Mouse (Mus musculus) ES-Bruce4 (cell line): Measurements from ENCODE around the gene Cbarp. TPM values are rescaled to one million over a fixed set of nuclear protein-coding genes. Genes with fewer than 3 reads are reported as not detected.

Experiments used
- H3K27ac ChIP-seq: 2 replicates; pipeline ENCODE4 v1.5.1; 2012; ENCODE audit warnings: low read length, inconsistent platforms; ENCODE audit not compliant: insufficient read depth
- H3K27me3 ChIP-seq: 2 replicates; pipeline ENCODE4 v1.6.1; 2012; ENCODE audit warnings: mild to moderate bottlenecking, low read length, inconsistent platforms; ENCODE audit not compliant: control insufficient read depth, poor library complexity, insufficient read depth, severe bottlenecking
- H3K36me3 ChIP-seq: 2 replicates; pipeline ENCODE4 v1.6.1; 2012; ENCODE audit warnings: inconsistent platforms, mild to moderate bottlenecking, low read length, moderate library complexity; ENCODE audit not compliant: control insufficient read depth, poor library complexity, insufficient read depth, severe bottlenecking
- H3K4me1 ChIP-seq: one replicate; pipeline ENCODE4 v1.8.1; 2011; ENCODE audit warnings: low read length; ENCODE audit not compliant: control insufficient read depth, insufficient read depth
- H3K4me3 ChIP-seq: 2 replicates; pipeline ENCODE4 v1.5.1; 2011; ENCODE audit warnings: low read depth, mild to moderate bottlenecking, low read length
- H3K9ac ChIP-seq: 2 replicates; pipeline ENCODE4 v1.6.1; 2012; ENCODE audit warnings: low read depth, mild to moderate bottlenecking, inconsistent platforms; ENCODE audit not compliant: poor library complexity, severe bottlenecking
- H3K9me3 ChIP-seq: replicated peaks from 2 replicates; pipeline ENCODE4 v1.6.1; 2012; ENCODE audit warnings: mild to moderate bottlenecking, low read length, inconsistent platforms; ENCODE audit not compliant: control insufficient read depth, poor library complexity, insufficient read depth, severe bottlenecking
- CTCF ChIP-seq: IDR thresholded peaks from one replicate; pipeline ENCODE4 v1.8.1; 2011; ENCODE audit warnings: low read depth, low read length
- EP300 ChIP-seq: IDR thresholded peaks from 2 replicates; pipeline ENCODE4 v1.6.1; 2011; ENCODE audit warnings: low read depth, low read length; ENCODE audit not compliant: insufficient read depth
- POLR2A ChIP-seq: IDR thresholded peaks from one replicate; pipeline ENCODE4 v1.8.1; 2011; ENCODE audit warnings: low read length; ENCODE audit not compliant: insufficient read depth
- polyA plus RNA-seq: library from polyadenylated mRNA; stranded (reverse); fragments of >200 nt; gene quantifications from 2 replicates; pipeline ENCODE4 v1.2.4, GENCODE M21; 2011; ENCODE audit warnings: low read depth; ENCODE audit not compliant: missing spikeins, insufficient read depth, insufficient read length

Cbarp gene
- polyA plus RNA-seq, 1 experiment = 29.8 TPM

DNA sequence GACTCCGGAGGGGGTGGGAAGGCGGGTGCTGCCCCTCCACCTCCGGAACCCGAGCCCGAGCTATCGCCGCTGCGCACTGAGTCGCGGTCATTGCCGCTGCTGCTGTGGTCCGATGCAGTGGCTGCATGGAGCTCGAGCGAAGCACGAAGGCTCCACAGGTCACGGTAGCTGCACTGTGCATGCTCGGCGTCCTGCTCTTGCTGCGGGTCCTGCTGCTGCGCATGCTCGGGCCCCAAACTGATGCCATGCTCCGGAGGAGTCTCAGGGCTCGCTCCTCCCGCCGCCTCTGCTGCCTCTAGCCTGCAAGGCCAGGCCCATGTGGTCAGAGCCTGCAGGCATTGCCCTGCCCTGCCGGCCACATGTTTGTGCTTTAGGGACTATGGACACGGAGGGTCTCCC lies 8.7 kb downstream of the Cbarp start:
- Histone ChIP-seq H3K27me3 (no peaks in the 10 kb centered on the region), H3K9ac (no peak overlapping the region), H3K9me3 (no peaks in the 10 kb centered on the region), H3K4me1 (no peaks in the 10 kb centered on the region), H3K27ac (no peak overlapping the region), H3K4me3 (no peak overlapping the region; the same call in 1 of the 2 replicates), H3K36me3 (no peaks in the 10 kb centered on the region; the same call in 1 of the 2 replicates)
- TF ChIP-seq CTCF (no peak), POLR2A (no peak), EP300 (no peak)

DNA sequence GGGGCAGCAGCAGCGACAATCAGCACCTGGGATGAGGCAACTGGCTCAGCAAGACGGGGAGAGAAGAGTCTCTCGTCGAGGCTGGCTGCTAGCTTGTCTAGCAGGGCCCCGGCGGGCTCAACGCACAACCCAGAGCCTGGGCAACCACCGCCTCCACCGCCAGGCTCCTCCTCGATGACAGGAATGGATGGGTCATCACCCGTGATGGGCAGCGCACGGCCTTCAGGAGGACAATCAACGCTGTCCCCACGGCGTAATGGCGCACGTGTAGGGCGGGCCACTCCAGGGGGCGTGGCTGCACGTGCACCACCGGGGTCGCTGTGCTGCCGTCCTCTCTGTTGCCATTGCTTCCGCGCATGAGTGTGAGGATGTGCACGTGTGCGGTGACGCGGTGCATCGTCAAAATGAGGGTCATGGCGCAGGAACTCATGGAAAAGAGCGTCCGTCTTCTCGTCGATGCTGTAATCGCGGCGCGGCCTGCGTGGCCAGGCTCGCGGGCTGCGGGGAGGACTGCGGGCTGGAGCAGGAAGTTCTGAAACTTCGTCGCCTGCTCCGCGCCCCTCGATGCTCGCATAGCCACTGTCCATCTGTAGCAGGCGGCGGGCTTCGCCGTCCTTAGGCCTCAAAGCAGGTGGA lies 9.2 kb downstream of the Cbarp start:
- Histone ChIP-seq H3K27me3 (no peaks in the 10 kb centered on the region), H3K27ac (no peak overlapping the region), H3K4me3 (peak overlapping the region; percentile 7; the same call in 1 of the 2 replicates), H3K9me3 (no peaks in the 10 kb centered on the region), H3K4me1 (no peaks in the 10 kb centered on the region), H3K36me3 (peaks cover under 1% of the 10 kb centered on the region; the same call in 1 of the 2 replicates), H3K9ac (no peak overlapping the region)
- no peak for TF ChIP-seq CTCF
- TF ChIP-seq EP300 = peak; percentile 41; the same call in 1 of the 2 replicates
- TF ChIP-seq POLR2A = peak; percentile 27

GRCm38 (mm10) chr10:80130403-80131031 lies 10.1 kb downstream of the Cbarp start:
- H3K36me3 ChIP-seq = peaks cover 3% of the 10 kb centered on the region; the same call in 1 of the 2 replicates
- no peaks in the 10 kb centered on the region for H3K27me3 ChIP-seq
- H3K4me3 ChIP-seq = no peak overlapping the region
- no peaks in the 10 kb centered on the region for H3K4me1 ChIP-seq
- H3K9me3 ChIP-seq = no peaks in the 10 kb centered on the region
- 0 out of 2 replicates have a peak, but pooled peaks have one; percentile 11 for TF ChIP-seq EP300
- TF ChIP-seq CTCF = no peak
- no peak overlapping the region for H3K27ac ChIP-seq
- H3K9ac ChIP-seq = no peak overlapping the region

GRCm38 (mm10) chr10:80129846-80130245 lies 10.8 kb downstream of the Cbarp start:
- Histone ChIP-seq H3K36me3 (peaks cover 4% of the 10 kb centered on the region; the same call in 1 of the 2 replicates), H3K27me3 (no peaks in the 10 kb centered on the region), H3K9me3 (no peaks in the 10 kb centered on the region), H3K9ac (no peak overlapping the region), H3K27ac (no peak overlapping the region), H3K4me1 (no peaks in the 10 kb centered on the region), H3K4me3 (no peak overlapping the region)
- TF ChIP-seq EP300 = no peak
- TF ChIP-seq CTCF = no peak
- no peak for TF ChIP-seq POLR2A

GRCm38 (mm10) chr10:80127920-80128319 lies 12.7 kb downstream of the Cbarp start:
- Histone ChIP-seq H3K4me3 (no peak overlapping the region), H3K9ac (no peak overlapping the region), H3K4me1 (no peaks in the 10 kb centered on the region), H3K9me3 (no peaks in the 10 kb centered on the region), H3K27me3 (no peaks in the 10 kb centered on the region), H3K27ac (no peak overlapping the region), H3K36me3 (peaks cover 4% of the 10 kb centered on the region; the same call in 1 of the 2 replicates)
- no peak for TF ChIP-seq EP300
- no peak for TF ChIP-seq CTCF
- no peak for TF ChIP-seq POLR2A
